Mouse (Mus musculus): ENCODE data around the gene Rnf168. TPM values are rescaled to one million over a fixed set of nuclear protein-coding genes. Genes with fewer than 3 reads are reported as not detected.
A peak's percentile ranks its signal among the peaks of the same experiment; 100 is the strongest.
"Not testable (repeated sequence)": the region's sequence is repeated elsewhere in the genome, so short reads cannot be mapped to it uniquely, and the experiment has no call there.

The Rnf168 gene
- total RNA-seq, 1 experiment, result 21.3 TPM

DNA sequence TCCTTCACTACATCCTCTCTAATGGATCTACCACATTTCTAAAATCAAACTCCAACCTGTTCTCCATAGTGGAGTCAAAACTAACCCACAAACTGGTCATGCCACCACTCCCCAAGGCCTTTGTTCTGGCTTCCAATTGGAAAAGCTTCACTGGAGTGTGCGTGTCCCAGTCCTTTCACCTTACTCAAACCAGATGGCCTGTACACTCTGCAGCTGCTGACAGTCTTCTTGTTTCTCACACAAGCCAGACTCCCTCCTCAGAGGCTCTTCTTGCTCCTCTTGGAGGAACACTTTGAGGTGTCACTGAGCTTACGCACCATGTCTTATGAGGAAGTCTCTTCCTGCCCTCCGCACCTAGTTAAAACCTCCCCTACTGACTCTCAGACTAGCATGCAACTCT, 33.4 kb upstream of the Rnf168 start:
- Histone ChIP-seq H3K27ac (ENCODE audit: insufficient read depth, low read depth, low read length, poor library complexity, severe bottlenecking) (no peak overlapping the region), H3K36me3 (ENCODE audit: control insufficient read depth, insufficient read depth, low read length, poor library complexity, severe bottlenecking) (no peaks in the 10 kb centered on the region), H3K4me3 (ENCODE audit: insufficient read depth in 1 of 2, low read depth in 1 of 2, low read length in 2 of 2, poor library complexity in 1 of 2, severe bottlenecking in 1 of 2) (no peak overlapping the region), H3K9me3 (ENCODE audit: control insufficient read depth, insufficient read depth, low read depth, low read length) (no peaks in the 10 kb centered on the region), H3K4me1 (ENCODE audit: control insufficient read depth in 2 of 2, insufficient read depth in 2 of 2, low read length in 2 of 2, poor library complexity in 1 of 2) (peaks cover 0 to 6% of the 10 kb centered on the region in 2 experiments; a peak in 1 of 4 replicates), H3K9ac (ENCODE audit: insufficient read depth, low read depth, low read length, poor library complexity, severe bottlenecking) (no peak overlapping the region)
- no peak for DNase-seq (ENCODE audit: low read depth, low spot score)
- in situ Hi-C loops (cut with MboI; ENCODE audit: low sequenced_read_pairs in 2 of 2, unreplicated experiment in 2 of 2), result no loop called here
- no peak for TF ChIP-seq CHD2 (IDR thresholded peaks at IDR 0.05; ENCODE audit: low read depth, low read length)
- TF ChIP-seq ZNF384 (IDR thresholded peaks at IDR 0.05; ENCODE audit: low read depth, low read length), result no peak
- no peak for TF ChIP-seq HCFC1 (IDR thresholded peaks at IDR 0.05; ENCODE audit: borderline replicate concordance, insufficient read depth, low read length)
- no peak for TF ChIP-seq ZC3H11A (IDR thresholded peaks at IDR 0.05; ENCODE audit: borderline replicate concordance, low read depth, low read length)
- TF ChIP-seq MAFK (IDR thresholded peaks at IDR 0.05; ENCODE audit: insufficient read depth, low read depth, low read length), result no peak

GRCm38 (mm10) chr16:32246351-32246791, 30.9 kb upstream of the Rnf168 start:
- TF ChIP-seq MAFK (IDR thresholded peaks at IDR 0.05; ENCODE audit: insufficient read depth, low read depth, low read length) (no peak), CHD2 (IDR thresholded peaks at IDR 0.05; ENCODE audit: low read depth, low read length) (no peak)
- Histone ChIP-seq H3K4me1 (ENCODE audit: control insufficient read depth in 2 of 2, insufficient read depth in 2 of 2, low read length in 2 of 2, poor library complexity in 1 of 2) (peaks cover 0 to 6% of the 10 kb centered on the region in 2 experiments; a peak in 1 of 4 replicates), H3K36me3 (ENCODE audit: control insufficient read depth, insufficient read depth, low read length, poor library complexity, severe bottlenecking) (no peaks in the 10 kb centered on the region), H3K9ac (ENCODE audit: insufficient read depth, low read depth, low read length, poor library complexity, severe bottlenecking) (peak overlapping the region; percentile 82), H3K9me3 (ENCODE audit: control insufficient read depth, insufficient read depth, low read depth, low read length) (no peaks in the 10 kb centered on the region), H3K4me3 (ENCODE audit: insufficient read depth in 1 of 2, low read depth in 1 of 2, low read length in 2 of 2, poor library complexity in 1 of 2, severe bottlenecking in 1 of 2) (peak overlapping the region; percentile 72 to 91), H3K27ac (ENCODE audit: insufficient read depth, low read depth, low read length, poor library complexity, severe bottlenecking) (peak overlapping the region; percentile 61)
- peak; percentile 24 for DNase-seq (ENCODE audit: low read depth, low spot score)
- in situ Hi-C loops (cut with MboI; ENCODE audit: low sequenced_read_pairs in 2 of 2, unreplicated experiment in 2 of 2), result no loop called here

DNA sequence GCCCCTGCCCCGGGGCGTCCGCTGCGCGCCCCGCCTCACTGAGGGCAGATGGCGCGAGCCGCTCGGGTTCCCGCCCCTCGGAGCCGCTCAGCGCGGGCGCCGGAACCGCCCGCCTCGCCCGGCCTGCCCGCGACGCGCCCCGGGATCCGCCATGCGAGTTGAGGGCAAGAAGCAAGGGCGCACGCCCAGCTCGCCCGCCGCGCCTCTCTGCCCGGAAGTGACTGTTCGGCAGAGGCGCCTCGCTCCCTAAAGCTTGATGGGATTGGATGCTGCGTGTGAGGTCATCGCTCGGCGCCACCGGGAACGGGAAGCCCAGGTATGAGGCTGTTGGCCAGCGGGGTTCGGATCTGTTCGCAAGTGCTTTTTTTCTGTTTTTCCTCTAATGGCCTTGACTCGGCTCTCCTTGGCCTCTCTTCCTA, 30.3 kb upstream of the Rnf168 start, which contains the start of the genes Fbxo45 and Wdr53:
Gene Fbxo45, minus strand, starts transcription at position 207 of the 419 bp plus-strand sequence.
Gene Wdr53, plus strand, starts transcription at position 276 of the 419 bp plus-strand sequence.
- Histone ChIP-seq H3K27ac (ENCODE audit: insufficient read depth, low read depth, low read length, poor library complexity, severe bottlenecking) (peak within 1 kb of the TSS; percentile 61), H3K9me3 (ENCODE audit: control insufficient read depth, insufficient read depth, low read depth, low read length) (no peaks in the 10 kb centered on the region), H3K9ac (ENCODE audit: insufficient read depth, low read depth, low read length, poor library complexity, severe bottlenecking) (peak within 1 kb of the TSS; percentile 94), H3K36me3 (ENCODE audit: control insufficient read depth, insufficient read depth, low read length, poor library complexity, severe bottlenecking) (no peaks in the 10 kb centered on the region), H3K4me1 (ENCODE audit: control insufficient read depth in 2 of 2, insufficient read depth in 2 of 2, low read length in 2 of 2, poor library complexity in 1 of 2) (peaks cover 0 to 6% of the 10 kb centered on the region in 2 experiments; a peak in 1 of 4 replicates), H3K4me3 (ENCODE audit: insufficient read depth in 1 of 2, low read depth in 1 of 2, low read length in 2 of 2, poor library complexity in 1 of 2, severe bottlenecking in 1 of 2) (peak within 1 kb of the TSS; percentile 72 to 91)
- peak; percentile 91 for DNase-seq (ENCODE audit: low read depth, low spot score)
- no peak for TF ChIP-seq MAFK (IDR thresholded peaks at IDR 0.05; ENCODE audit: insufficient read depth, low read depth, low read length)
- no peak for TF ChIP-seq CHD2 (IDR thresholded peaks at IDR 0.05; ENCODE audit: low read depth, low read length)
- TF ChIP-seq HCFC1 (IDR thresholded peaks at IDR 0.05; ENCODE audit: borderline replicate concordance, insufficient read depth, low read length), result peak; percentile 91
- peak; percentile 10; the same call in 1 of the 2 replicates for TF ChIP-seq ZNF384 (IDR thresholded peaks at IDR 0.05; ENCODE audit: low read depth, low read length)
- TF ChIP-seq ZC3H11A (IDR thresholded peaks at IDR 0.05; ENCODE audit: borderline replicate concordance, low read depth, low read length), result 0 out of 2 replicates have a peak, but pooled peaks have one; percentile 8
- in situ Hi-C loops (cut with MboI; ENCODE audit: low sequenced_read_pairs in 2 of 2, unreplicated experiment in 2 of 2), result no loop called here

DNA sequence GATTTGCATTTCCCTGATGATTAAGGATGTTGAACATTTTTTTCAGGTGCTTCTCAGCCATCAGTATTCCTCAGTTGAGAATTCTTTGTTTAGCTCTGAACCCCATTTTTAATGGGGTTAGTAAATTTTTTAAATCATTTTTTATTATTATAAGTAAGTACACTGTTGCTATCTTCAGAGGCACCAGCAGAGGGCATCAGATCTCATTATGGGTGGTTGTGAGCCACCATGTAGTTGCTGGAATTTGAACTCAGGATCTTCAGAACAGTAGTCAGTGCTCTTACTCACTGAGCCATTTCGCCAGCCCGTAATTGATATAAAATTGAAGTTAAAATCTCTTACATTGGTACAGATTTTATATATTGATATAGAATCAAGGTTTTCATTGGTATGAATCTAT, 13.0 kb upstream of the Rnf168 start:
- H3K4me3 ChIP-seq (ENCODE audit: insufficient read depth in 1 of 2, low read depth in 1 of 2, low read length in 2 of 2, poor library complexity in 1 of 2, severe bottlenecking in 1 of 2); in situ Hi-C loops (cut with MboI; ENCODE audit: low sequenced_read_pairs in 2 of 2, unreplicated experiment in 2 of 2); DNase-seq (ENCODE audit: low read depth, low spot score): not testable (repeated sequence)

GRCm38 (mm10) chr16:32271291-32271690, 6.0 kb upstream of the Rnf168 start, which contains the start of gene Smco1:
Smco1 (plus strand) TSS chr16:32271468.
- Histone ChIP-seq H3K36me3 (ENCODE audit: control insufficient read depth, insufficient read depth, low read length, poor library complexity, severe bottlenecking) (no peaks in the 10 kb centered on the region), H3K9ac (ENCODE audit: insufficient read depth, low read depth, low read length, poor library complexity, severe bottlenecking) (peak within 1 kb of the TSS; percentile 25; the same call in 1 of the 2 replicates), H3K9me3 (ENCODE audit: control insufficient read depth, insufficient read depth, low read depth, low read length) (no peaks in the 10 kb centered on the region), H3K4me3 (ENCODE audit: insufficient read depth in 1 of 2, low read depth in 1 of 2, low read length in 2 of 2, poor library complexity in 1 of 2, severe bottlenecking in 1 of 2) (no peak within 1 kb of the TSS), H3K27ac (ENCODE audit: insufficient read depth, low read depth, low read length, poor library complexity, severe bottlenecking) (no peak within 1 kb of the TSS), H3K4me1 (ENCODE audit: control insufficient read depth in 2 of 2, insufficient read depth in 2 of 2, low read length in 2 of 2, poor library complexity in 1 of 2) (peaks cover 0 to 6% of the 10 kb centered on the region in 2 experiments; a peak in 2 of 4 replicates)
- in situ Hi-C loops (cut with MboI; ENCODE audit: low sequenced_read_pairs in 2 of 2, unreplicated experiment in 2 of 2), result no loop called here
- DNase-seq (ENCODE audit: low read depth, low spot score), result no peak
- TF ChIP-seq MAFK (IDR thresholded peaks at IDR 0.05; ENCODE audit: insufficient read depth, low read depth, low read length) (no peak), CHD2 (IDR thresholded peaks at IDR 0.05; ENCODE audit: low read depth, low read length) (no peak), ZNF384 (IDR thresholded peaks at IDR 0.05; ENCODE audit: low read depth, low read length) (no peak), ZC3H11A (IDR thresholded peaks at IDR 0.05; ENCODE audit: borderline replicate concordance, low read depth, low read length) (no peak), HCFC1 (IDR thresholded peaks at IDR 0.05; ENCODE audit: borderline replicate concordance, insufficient read depth, low read length) (no peak)

More for the DNA sequence above, 13.0 kb upstream of the Rnf168 start:
- not testable (repeated sequence) for H3K27ac ChIP-seq (ENCODE audit: insufficient read depth, low read depth, low read length, poor library complexity, severe bottlenecking); H3K4me1 ChIP-seq (ENCODE audit: control insufficient read depth in 2 of 2, insufficient read depth in 2 of 2, low read length in 2 of 2, poor library complexity in 1 of 2); H3K9ac ChIP-seq (ENCODE audit: insufficient read depth, low read depth, low read length, poor library complexity, severe bottlenecking); H3K9me3 ChIP-seq (ENCODE audit: control insufficient read depth, insufficient read depth, low read depth, low read length); H3K36me3 ChIP-seq (ENCODE audit: control insufficient read depth, insufficient read depth, low read length, poor library complexity, severe bottlenecking)

All from ES-E14 (cell line).